Mouse (Mus musculus): ENCODE measurements around the gene Mblac1.

GRCm38 (mm10) chr5:138234224-138234623 lies 40.1 kb downstream of the Mblac1 start:
- no peak for TF ChIP-seq CTCF (IDR thresholded peaks at IDR 0.05; ENCODE audit: low read depth, low read length)
- no peak for TF ChIP-seq POLR2A (IDR thresholded peaks at IDR 0.05; ENCODE audit: borderline replicate concordance, low read depth, low read length)

All from bone marrow macrophage, adult 2 months (primary cell).